Mouse (Mus musculus) spleen, adult 2 months (tissue): ENCODE data around the gene 2700081O15Rik. TPM values are rescaled to one million over a fixed set of nuclear protein-coding genes. Genes with fewer than 3 reads are reported as not detected.

Source experiments
- DNase-seq, 2 experiments: peaks; one replicate each; pipeline versions ENCODE4 v3.0.0 to v3.0.0-alpha.2; 2012 to 2021; ENCODE audit warnings: low spot score in 2 of 2, low read depth in 1 of 2
- H3K27ac ChIP-seq: fragments of 200-500 bp; 2 replicates; pipeline ENCODE4 v1.5.1; 2012; ENCODE audit warnings: low read length, inconsistent platforms; ENCODE audit not compliant: insufficient read depth
- H3K27me3 ChIP-seq: fragments of 200-500 bp; 2 replicates; pipeline ENCODE4 v1.6.1; 2012; ENCODE audit warnings: mild to moderate bottlenecking, moderate library complexity, low read length, inconsistent platforms; ENCODE audit not compliant: control insufficient read depth, insufficient read depth
- H3K36me3 ChIP-seq: fragments of 200-500 bp; 2 replicates; pipeline ENCODE4 v1.6.1; 2012; ENCODE audit warnings: mild to moderate bottlenecking, low read length, inconsistent platforms; ENCODE audit not compliant: control insufficient read depth, insufficient read depth
- H3K4me1 ChIP-seq: fragments of 200-500 bp; 2 replicates; pipeline ENCODE4 v1.6.1; 2011; ENCODE audit warnings: inconsistent platforms; ENCODE audit not compliant: control insufficient read depth, insufficient read depth, insufficient read length
- H3K4me3 ChIP-seq: fragments of 200-500 bp; 2 replicates; pipeline ENCODE4 v1.5.1; 2011; ENCODE audit warnings: mild to moderate bottlenecking, inconsistent platforms; ENCODE audit not compliant: insufficient read depth, insufficient read length; ENCODE audit errors: extremely low read depth
- CTCF ChIP-seq: fragments of 200-500 bp; IDR thresholded peaks from 2 replicates; pipeline ENCODE4 v1.5.1; 2011; ENCODE audit warnings: mild to moderate bottlenecking, inconsistent platforms; ENCODE audit not compliant: insufficient read depth, insufficient read length, insufficient replicate concordance; ENCODE audit errors: extremely low read depth
- POLR2A ChIP-seq: fragments of 200-500 bp; IDR thresholded peaks from 2 replicates; pipeline ENCODE4 v1.6.1; 2011; ENCODE audit warnings: low read depth, low read length, inconsistent platforms
- WGBS: fragments of 180-500 bp; shearing (Covaris S2); methylation state at CpG from one replicate; pipeline ENCODE4 v1.1.7; 2018; 5-methylcytosine and 5-hydroxymethylcytosine counted together
- polyA plus RNA-seq: library from polyadenylated mRNA; depleted of rRNA; stranded (reverse); fragments of >200 nt; gene quantifications from 2 replicates; pipeline ENCODE4 v1.2.3, GENCODE M21; 2012

The 2700081O15Rik gene
- polyA plus RNA-seq, 1 experiment: 10.1 TPM

- TF ChIP-seq CTCF: no peak
- TF ChIP-seq POLR2A: no peak
- Histone ChIP-seq H3K36me3 (peaks cover 4% of the 10 kb centered on the region), H3K27ac (no peak overlapping the region), H3K4me3 (no peak overlapping the region), H3K4me1 (peaks cover 2% of the 10 kb centered on the region), H3K27me3 (peaks cover 11% of the 10 kb centered on the region)
- no peak for DNase-seq
- WGBS: 89% methylated on average over 27 of the region's 27 CpGs
These were observed 3.6 kb downstream of the 2700081O15Rik start for GRCm38 (mm10) chr19:7420841-7421601.

- no peak overlapping the region for H3K4me3 ChIP-seq
- no peak overlapping the region for H3K27ac ChIP-seq
- H3K27me3 ChIP-seq: peaks cover 8% of the 10 kb centered on the region
- no peak for DNase-seq
- WGBS: 87% methylated on average over 45 of the region's 48 CpGs
- peaks cover 8% of the 10 kb centered on the region for H3K36me3 ChIP-seq
- TF ChIP-seq CTCF (no peak), POLR2A (no peak)
- H3K4me1 ChIP-seq: no peaks in the 10 kb centered on the region; the same call in none of the 2 replicates
These were observed 4.5 kb downstream of the 2700081O15Rik start for GRCm38 (mm10) chr19:7421602-7422591.

- Histone ChIP-seq H3K27me3 (peaks cover 1% of the 10 kb centered on the region; the same call in 1 of the 2 replicates), H3K36me3 (peaks cover 12% of the 10 kb centered on the region), H3K4me3 (no peak overlapping the region), H3K4me1 (no peaks in the 10 kb centered on the region; the same call in 1 of the 2 replicates), H3K27ac (no peak overlapping the region)
- WGBS: 91% methylated on average over 35 of the region's 35 CpGs
- TF ChIP-seq CTCF (no peak), POLR2A (no peak)
- DNase-seq: no peak
These were observed 5.2 kb downstream of the 2700081O15Rik start for GRCm38 (mm10) chr19:7422656-7423027.

- H3K36me3 ChIP-seq: peaks cover 16% of the 10 kb centered on the region
These were observed 5.7 kb downstream of the 2700081O15Rik start for GRCm38 (mm10) chr19:7423028-7423655.

GRCm38 (mm10) chr19:7423656-7424030, 6.2 kb downstream of the 2700081O15Rik start:
- DNase-seq: no peak
- Histone ChIP-seq H3K4me1 (no peaks in the 10 kb centered on the region; the same call in 1 of the 2 replicates), H3K4me3 (no peak overlapping the region), H3K27me3 (no peaks in the 10 kb centered on the region), H3K36me3 (peaks cover 18% of the 10 kb centered on the region), H3K27ac (no peak overlapping the region)
- 85% methylated on average over 16 of the region's 16 CpGs for WGBS
- no peak for TF ChIP-seq POLR2A
- TF ChIP-seq CTCF: no peak

More at GRCm38 (mm10) chr19:7423028-7423655, 5.7 kb downstream of the 2700081O15Rik start:
- TF ChIP-seq CTCF (no peak), POLR2A (no peak)
- WGBS: 86% methylated on average over 51 of the region's 51 CpGs
- Histone ChIP-seq H3K4me1 (no peaks in the 10 kb centered on the region; the same call in 1 of the 2 replicates), H3K27ac (0 out of 2 replicates have a peak overlapping the region, but pooled peaks have one; percentile 30), H3K27me3 (no peaks in the 10 kb centered on the region), H3K4me3 (no peak overlapping the region)
- no peak for DNase-seq

- Histone ChIP-seq H3K27me3 (no peaks in the 10 kb centered on the region), H3K36me3 (peaks cover 18% of the 10 kb centered on the region), H3K4me3 (no peak overlapping the region), H3K4me1 (no peaks in the 10 kb centered on the region; the same call in 1 of the 2 replicates), H3K27ac (no peak overlapping the region)
- TF ChIP-seq POLR2A (no peak), CTCF (no peak)
- WGBS: 92% methylated on average over 7 of the region's 7 CpGs
- no peak for DNase-seq
These were observed 6.7 kb downstream of the 2700081O15Rik start for GRCm38 (mm10) chr19:7424131-7424530.
